Mouse (Mus musculus): ENCODE measurements around the gene Sp100.

- TF ChIP-seq CTCF (IDR thresholded peaks at IDR 0.05; ENCODE audit: control insufficient read depth, insufficient read depth, insufficient read length) (no peak), MAX (IDR thresholded peaks at IDR 0.05) (no peak), CEBPB (IDR thresholded peaks at IDR 0.05; ENCODE audit: low read depth) (no peak), USF1 (IDR thresholded peaks at IDR 0.05; ENCODE audit: low read depth) (no peak), MYOD1 (IDR thresholded peaks at IDR 0.05; ENCODE audit: control insufficient read depth, insufficient read length, low read depth) (no peak)
Measured at GRCm38 (mm10) chr1:85746511-85746910, 96.7 kb downstream of the Sp100 start.

Measured in C2C12 (cell line).